Mouse (Mus musculus): ENCODE measurements around the gene Epm2aip1.

The Epm2aip1 gene

DNA sequence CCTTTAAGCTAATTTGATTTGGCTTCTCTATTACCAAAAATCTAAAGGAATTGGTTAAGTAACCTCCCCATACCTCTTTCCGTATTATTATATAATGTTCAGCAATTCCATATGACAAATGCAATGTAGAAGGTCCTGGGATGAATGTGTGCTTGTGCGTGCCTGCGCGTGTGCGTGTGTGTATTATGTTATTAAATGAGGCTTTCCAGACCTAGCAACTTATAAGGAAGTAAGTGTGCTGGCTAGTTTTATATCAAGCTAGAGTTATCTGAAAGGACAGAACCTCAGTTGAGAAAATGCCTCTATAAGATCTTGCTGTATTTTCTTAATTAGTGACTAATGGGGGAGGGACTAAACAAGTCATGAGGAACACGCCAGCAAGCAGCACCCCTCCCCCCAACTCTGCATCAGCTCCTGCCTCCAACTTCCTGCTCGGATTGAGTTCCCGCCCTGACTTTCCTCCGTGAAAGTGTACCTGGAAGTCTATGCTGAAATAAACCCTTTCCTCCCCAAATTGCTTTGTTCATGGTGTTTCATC, 17.6 kb downstream of the Epm2aip1 start:
- DNase-seq, result peak; percentile 45

DNA sequence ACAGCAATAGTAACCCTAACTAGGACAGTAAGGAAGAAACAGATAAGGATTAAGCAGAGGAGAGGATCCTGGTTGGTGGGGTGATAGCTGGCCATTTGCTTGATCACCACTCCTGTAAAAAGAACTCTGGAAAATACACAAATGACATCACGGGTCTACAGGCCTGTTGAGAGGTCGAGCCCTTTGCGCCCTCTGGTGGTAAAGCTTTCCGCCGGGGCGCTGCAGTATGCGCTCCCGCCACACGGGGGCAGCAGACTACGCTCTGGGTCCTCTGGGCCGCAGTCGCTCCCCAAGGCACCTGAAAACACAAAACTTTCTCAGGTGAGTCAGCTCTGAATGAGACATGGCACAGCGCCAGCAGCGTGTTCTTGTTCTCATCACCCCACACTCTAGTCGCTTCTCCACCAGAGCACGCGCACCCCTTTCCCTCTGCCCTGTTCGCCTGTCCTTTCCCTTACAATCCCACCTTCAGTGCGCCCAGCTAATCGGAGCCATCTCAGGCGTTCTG, 18.2 kb downstream of the Epm2aip1 start:
- DNase-seq, result peak; percentile 93

DNA sequence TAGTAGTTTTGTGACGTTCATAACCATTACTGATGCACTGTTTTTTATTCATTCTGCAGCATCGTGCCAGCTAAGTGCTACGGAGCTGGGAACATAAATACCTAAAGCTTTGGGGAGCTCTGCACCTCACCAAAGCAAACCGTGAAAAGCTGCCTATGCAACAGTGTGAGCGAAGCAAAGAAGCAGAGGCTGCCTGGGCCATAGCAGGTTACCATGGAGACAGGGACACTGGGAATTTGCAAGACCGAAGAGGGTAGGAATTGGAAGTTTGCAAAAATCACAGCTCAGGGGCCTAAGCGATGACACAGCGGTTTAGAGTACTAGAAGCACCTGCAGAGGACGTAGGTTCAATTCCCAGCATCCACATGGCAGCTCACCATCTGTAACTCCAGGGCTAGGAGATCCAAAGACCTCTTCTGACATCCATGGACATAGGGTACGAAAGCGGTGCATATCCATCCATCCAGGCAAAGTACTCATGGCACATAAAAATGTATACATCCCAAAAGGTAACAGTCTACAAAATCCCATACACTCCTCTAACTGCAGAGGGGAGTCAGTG, 18.9 kb downstream of the Epm2aip1 start:
- DNase-seq, result no peak

DNA sequence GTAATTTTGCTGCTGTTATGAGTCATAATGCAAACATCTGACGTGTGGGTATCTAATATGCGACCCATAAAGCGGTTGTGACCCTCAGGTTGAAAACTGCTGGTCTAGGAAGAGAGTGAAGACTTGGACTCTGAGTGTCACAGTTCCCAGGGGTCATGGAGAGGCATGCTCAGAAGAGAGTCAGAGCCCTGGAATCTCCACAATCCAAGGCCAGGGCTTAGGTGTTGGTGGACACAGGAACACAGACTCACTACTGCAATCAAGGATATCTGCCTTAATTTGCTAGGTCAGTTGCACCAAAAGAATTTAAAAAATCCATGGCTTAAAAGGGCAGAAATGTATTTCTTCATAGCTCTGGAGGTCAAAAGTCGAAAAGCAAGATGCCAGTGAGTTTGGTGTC, 21.5 kb downstream of the Epm2aip1 start:
- no peak for DNase-seq

DNA sequence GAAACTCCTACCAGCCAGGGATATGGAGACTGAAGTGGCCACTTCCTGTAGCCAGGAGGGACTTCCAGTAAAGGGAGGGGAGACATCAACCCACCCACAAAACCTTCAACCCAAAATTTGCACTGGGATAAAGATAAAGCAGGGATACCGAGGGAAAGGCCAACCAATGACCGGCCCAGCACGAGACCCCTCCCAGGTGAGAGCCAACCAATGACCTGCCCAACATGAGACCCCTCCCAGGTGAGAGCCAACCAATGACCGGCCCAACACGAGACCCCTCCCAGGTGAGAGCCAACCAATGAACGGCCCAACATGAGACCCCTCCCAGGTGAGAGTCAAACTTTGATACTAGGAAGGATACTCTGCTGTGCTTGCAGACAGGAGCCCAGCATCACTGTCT, 23.2 kb downstream of the Epm2aip1 start:
- DNase-seq, result no peak

DNA sequence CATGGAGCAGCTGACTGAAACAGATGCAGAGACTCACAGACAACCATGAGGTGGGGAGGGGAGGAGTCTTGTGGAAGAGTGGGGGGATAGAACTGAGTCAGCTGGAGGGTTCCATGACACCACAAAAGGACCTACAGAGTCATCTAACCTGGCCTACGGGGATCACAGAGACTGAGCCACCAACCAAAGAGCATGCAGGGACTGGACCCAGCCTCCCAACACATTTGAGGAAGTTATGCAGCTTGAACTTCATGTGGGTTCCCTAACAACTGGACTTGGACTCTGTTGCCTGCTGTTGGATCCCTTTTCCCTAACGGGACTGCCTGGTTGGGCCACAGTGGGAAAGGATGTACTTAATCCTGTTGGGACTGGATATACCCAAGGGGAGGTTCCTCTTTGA, 23.6 kb downstream of the Epm2aip1 start:
- DNase-seq, result no peak

DNA sequence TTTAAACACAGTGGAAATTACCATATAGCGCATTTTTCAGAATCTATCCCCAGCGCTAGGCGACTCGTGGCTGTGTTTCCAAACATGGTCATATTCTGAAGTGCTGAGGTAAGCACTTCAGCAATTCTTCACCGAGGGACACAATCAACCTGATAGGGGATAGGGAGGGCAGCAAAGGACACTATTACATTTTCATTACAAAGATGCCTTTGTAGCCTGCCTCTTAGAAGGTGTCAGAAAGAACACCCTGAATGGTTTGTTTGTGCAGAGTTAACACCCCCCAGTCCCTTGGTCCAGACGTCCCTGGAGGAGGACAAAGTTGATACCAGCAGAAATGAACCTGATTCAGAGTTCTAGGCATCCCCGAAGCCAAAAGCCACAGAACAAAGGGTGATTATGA, 24.7 kb downstream of the Epm2aip1 start:
- DNase-seq, result no peak

DNA sequence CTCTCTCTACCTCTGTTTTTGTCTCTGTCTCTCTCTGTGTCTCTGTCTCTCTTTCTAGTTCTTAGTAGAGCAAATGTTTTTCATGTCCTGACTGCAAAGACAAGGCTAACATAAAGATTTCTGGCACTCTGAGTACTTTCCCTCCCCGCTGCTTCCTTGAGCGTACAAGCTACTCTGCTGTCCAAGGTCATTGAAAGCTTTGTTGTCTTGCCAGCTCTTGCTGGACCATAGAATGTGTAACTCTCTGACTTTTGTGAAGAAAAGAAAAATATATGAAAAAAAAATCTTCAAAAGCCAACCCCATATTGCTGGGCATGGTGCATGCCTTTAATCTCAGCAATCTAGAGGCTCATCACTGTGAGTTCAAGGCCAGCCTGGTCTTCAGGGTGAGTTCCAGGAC, 26.9 kb downstream of the Epm2aip1 start:
- DNase-seq, result no peak

DNA sequence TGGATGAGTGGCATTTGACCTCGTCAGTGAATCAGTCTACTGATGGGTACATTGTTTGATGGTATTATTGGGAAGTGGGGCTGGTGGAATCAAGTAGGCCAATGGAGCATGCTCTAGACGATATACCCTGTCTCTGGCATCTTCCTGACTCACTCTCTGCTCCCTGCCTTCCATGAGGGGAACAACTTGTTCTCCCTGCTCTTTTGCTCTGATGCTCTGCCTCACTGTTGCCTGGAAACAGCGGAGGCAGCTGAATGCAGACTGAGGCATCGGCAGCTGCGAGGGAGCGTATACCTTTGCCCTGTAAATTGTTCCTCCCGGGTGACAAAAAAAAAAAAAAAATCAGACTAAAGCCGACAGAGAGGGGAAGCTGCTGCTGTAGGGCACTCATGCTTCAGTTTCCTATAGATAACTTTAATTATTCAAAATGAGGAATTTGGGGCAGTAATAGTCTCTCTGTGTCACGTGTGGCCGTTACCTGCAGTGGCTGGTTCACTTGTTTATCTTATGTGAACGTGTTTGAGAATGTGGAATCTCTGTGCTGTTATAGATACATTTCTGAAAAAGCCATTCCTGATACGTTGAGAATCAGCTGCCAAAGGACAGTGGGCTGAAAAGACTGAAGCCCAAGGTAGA, 30.6 kb downstream of the Epm2aip1 start:
- no peak for DNase-seq

DNA sequence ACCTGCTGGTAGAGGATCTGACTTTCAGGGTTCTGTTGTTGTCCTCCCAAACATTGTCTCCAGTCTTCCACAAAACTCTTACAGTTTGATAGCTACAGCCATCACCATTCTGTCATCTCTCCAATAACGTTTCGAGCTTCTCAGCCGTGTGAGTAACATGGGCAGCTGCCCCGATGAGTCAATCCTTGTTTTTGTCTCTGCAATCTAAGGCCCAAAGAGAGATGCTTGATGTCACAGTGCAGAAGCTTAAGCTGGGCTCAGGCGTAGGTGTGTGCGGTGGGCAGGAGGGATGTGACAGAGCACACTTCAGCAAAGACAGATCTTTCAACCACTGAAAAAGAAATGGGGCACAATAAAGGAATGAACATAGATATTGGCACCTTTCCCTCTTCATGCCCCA, 32.3 kb downstream of the Epm2aip1 start:
- no peak for DNase-seq

DNA sequence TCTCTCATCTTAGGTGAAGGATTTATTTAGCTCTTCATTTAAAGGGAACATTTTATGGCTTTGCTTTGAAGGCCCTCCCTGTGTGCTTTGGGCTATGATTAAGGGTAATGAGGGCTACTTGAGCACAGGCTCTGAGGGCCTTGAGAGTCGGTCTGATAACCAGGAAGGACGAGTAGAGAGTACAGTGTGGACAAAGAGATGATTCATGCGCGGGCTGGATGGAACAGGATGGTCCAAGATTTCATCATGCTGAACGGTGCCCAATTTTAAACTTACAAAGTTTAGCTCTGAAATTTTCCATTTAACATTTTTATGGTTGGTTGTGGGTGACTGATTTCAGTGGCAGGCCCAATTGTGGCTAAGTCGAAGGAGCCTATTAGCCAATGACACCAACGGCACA, 34.4 kb downstream of the Epm2aip1 start:
- DNase-seq, result no peak

DNA sequence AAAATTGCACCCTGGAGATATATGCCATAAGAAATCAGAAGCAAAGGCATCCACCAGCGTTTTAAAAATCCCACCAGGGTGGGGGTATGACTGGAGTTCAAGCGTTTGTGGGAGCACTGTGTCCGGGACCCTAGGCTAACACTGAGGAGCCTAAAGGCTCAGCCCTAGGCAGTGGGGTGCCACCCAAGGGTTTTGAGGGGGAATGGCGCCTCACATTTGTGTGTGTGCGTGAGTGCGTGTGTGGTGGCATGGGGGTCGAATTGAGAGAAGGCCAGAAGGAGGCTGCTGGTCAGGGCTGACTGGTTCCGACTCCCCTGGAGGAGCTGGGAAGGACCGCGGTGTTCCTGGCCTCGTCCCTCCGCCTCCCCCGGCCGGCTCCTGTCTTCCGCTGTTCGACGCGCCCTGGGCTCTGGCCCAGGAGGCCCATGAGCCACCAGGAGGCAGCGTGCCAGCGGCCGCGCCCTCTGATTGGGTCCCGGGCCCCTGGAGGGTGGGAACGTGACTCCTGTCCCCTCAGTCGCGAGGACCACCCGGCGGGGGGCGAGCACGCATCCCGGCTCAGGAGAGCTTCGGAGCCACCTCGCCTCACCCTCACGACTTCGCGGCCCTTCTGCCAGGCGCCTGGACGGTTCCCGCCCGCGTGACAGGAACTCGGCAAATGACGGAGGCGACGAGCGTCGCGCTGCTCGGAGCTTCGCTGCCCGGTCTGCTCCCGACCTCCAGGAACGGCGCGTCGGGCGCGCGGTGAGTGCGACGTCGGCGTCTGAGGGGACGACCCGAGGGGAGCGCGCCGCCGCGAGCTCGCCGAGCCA, 39.5 kb downstream of the Epm2aip1 start, which contains the start of gene Trank1:
Gene Trank1 (plus strand): TSS at position 709 of the 812 bp plus-strand sequence.
- DNase-seq, result peak; percentile 25

DNA sequence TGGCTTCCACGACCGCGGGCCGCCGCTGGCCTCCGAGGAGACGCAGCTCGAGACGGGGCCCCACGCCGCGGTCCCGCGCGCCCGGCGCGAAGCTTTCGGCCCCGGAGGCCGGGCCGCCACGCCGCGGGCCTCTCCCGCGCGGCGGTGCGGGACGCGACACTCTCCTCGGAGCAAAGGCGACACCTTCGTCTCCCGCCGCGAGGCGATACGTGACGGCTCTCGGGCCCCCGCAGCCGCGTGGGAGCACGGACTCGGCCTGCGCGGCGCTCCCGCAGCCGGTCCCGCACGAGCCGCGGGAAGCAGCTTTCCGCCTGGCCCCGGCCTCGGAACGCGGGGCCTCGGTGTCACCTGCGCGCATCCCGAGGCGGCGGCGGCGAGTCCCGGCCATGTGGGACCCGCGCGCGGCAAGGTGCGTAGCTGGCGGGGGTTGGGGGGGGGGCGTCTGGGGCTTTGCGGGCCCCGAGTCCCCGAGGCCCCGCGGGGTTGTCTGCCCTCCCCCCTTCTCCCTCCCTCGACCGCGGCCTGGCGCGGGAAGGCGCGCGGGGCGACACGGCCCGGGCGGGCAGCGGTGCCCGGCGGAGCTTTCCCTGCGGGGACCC, 40.2 kb downstream of the Epm2aip1 start:
- DNase-seq, result no peak

DNA sequence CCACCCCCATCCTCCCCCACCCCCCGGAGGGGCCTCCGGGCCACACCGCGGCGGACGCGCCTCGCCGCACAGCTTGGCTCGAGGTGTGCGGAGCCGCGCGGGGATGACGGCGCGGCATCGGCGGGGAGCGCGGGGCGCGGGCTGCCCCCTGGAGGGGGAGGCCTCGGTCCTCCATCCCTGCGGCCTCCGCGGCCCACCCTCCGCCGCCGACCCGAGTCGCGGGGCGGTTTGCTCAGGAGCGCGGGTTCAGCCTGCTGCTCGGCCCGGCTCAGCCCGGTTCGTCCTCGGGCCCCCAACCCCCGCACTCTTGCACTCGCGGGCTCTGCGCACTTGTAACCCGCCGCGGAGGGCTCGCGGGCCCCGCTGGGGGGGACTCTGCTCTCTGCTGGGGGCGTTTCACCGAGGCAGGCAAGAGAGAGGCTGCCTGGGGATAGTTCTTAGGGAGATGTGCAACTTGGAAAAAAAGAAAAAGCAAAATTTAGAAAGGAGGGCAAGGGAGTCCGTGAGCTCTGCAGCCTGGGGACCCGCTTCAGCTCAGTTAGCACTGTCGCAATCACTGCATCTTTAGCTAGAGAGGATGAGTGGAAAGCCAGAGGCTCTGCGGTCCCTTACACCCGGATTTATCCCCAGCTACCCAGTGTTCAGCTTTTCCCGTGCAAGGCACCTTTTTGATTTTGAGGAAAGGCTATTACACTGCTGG, 40.9 kb downstream of the Epm2aip1 start:
- DNase-seq, result peak; percentile 4

DNA sequence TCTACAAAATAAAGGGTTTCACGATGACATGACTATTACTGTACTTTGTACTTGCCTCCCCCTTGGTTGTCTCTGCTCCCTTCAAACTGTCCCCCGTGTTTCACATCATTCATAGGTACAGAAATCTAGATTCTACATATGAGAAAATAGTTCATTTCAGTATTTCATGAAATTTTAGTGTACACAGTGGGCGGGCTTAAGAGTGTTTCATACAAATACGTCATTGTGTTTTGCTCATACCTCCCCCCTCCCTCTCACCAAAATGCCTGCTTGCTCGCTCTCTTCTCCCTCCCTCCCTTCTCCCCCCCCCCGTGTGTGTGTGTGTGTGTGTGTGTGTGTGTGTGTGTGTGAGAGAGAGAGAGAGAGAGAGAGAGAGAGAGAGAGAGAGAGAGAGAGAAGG, 41.6 kb downstream of the Epm2aip1 start:
- no peak for DNase-seq

DNA sequence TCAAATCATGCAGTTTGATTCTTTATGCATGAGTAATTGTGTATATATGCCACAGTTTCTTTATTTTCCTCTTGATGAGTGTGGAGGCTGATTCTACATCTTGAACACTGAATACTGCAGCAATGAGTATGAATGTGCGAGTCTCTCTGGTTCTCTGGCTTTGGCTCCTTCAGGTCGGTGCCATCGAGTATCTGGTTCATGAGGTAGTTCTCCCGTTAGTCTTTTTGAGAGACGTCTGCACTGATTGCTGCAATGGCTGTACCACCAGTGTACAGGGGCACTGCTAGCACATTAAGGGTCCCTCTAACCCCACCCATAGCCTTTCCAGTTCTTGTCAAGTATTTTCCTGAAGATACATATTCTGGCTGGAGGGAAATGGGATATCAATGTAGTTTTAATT, 42.1 kb downstream of the Epm2aip1 start:
- no peak for DNase-seq

DNA sequence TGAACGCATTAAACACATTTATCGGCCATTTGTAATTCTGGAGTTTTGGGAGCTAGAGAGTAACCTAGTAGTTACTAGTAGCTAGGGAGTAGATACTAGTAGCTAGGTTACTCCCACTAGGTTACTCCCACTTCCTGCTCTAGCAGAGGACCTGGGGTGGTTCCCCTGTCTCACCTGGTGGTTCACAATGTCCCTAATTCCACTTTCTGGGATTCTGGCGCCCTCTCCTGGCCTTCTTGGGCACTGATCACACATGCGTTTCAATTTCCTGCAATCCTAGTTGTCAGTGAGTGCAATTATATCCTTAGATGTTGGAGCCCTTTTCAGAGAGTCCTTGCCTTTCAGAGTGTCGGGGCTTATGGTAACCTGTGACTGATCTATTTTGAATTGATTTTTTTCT, 42.5 kb downstream of the Epm2aip1 start:
- DNase-seq, result peak; percentile 47

DNA sequence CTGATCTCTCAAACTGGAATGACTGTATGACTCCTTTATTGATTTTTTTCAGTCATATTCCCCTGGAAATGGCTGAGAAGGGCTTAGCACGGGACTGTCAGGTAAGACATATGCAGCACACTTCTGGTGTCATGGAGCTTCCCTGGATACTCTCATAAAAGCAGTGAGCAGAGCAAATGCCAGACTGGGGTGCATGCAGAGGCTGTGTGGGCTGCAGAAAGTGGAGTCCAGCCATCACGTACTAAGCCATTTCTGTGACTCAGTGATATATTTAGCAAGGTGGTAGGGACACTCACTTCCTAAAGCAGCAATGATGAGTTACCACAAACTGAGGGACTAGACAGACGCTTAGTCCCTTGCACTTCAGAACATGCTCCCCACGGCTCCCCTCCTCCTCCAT, 49.2 kb downstream of the Epm2aip1 start:
- no peak for DNase-seq

DNA sequence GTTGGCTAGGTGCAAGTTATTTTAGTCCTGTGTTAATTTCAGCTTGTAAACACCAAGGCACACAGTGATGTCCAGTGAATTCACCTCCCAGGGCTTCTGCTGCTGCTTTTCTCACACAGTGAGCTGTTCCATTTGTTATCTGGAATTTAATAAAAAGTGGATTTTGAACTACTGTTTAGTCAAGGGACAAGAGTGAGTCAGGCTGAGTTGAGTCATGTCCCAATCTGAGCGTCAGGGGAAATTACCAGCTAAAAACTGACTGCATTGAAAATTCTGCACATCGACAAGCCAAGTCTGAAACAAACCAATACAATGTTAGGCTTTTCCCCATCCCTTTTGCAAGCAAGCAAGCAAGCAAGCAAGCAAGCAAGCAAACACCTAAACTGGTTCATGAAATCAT, 53.2 kb downstream of the Epm2aip1 start:
- no peak for DNase-seq
